Mouse (Mus musculus): Measurements from ENCODE around the gene Zdhhc22. TPM values are rescaled to one million over a fixed set of nuclear protein-coding genes. Genes with fewer than 3 reads are reported as not detected.

Gene Zdhhc22
- polyA plus RNA-seq, 1 experiment from 2014 or later = 9.7 TPM

GRCm38 (mm10) chr12:87018756-87019155, 28.5 kb upstream of the Zdhhc22 start:
- H3K4me1 ChIP-seq = no peaks in the 10 kb centered on the region
- H3K27ac ChIP-seq = no peak overlapping the region
- no peak overlapping the region for H3K9ac ChIP-seq
- H3K4me2 ChIP-seq (replicated peaks) = no peak overlapping the region
- ATAC-seq (ENCODE audit: low FRiP score, low read depth) = no peak
- no peaks in the 10 kb centered on the region for H3K9me3 ChIP-seq
- H3K36me3 ChIP-seq = no peaks in the 10 kb centered on the region
- no peaks in the 10 kb centered on the region for H3K27me3 ChIP-seq (replicated peaks)
- 88% methylated on average over 2 of the region's 2 CpGs for WGBS
- no peak overlapping the region for H3K4me3 ChIP-seq

- Histone ChIP-seq H3K36me3 (no peaks in the 10 kb centered on the region), H3K4me3 (no peak overlapping the region), H3K9me3 (no peaks in the 10 kb centered on the region), H3K4me2 (replicated peaks) (no peak overlapping the region), H3K9ac (no peak overlapping the region), H3K27me3 (replicated peaks) (no peaks in the 10 kb centered on the region), H3K27ac (no peak overlapping the region), H3K4me1 (no peaks in the 10 kb centered on the region)
- ATAC-seq (ENCODE audit: low FRiP score, low read depth) = no peak
- WGBS = 38% methylated on average over 3 of the region's 3 CpGs
Measured at GRCm38 (mm10) chr12:87017041-87017440, 26.8 kb upstream of the Zdhhc22 start.

GRCm38 (mm10) chr12:87004596-87004995, 14.4 kb upstream of the Zdhhc22 start:
- Histone ChIP-seq H3K9me3 (no peaks in the 10 kb centered on the region), H3K36me3 (no peaks in the 10 kb centered on the region), H3K4me2 (replicated peaks) (no peak overlapping the region), H3K4me1 (peaks cover 5% of the 10 kb centered on the region), H3K27me3 (replicated peaks) (no peaks in the 10 kb centered on the region), H3K27ac (no peak overlapping the region), H3K4me3 (no peak overlapping the region), H3K9ac (no peak overlapping the region)
- ATAC-seq (ENCODE audit: low FRiP score, low read depth) = no peak
- 91% methylated on average over 4 of the region's 4 CpGs for WGBS

GRCm38 (mm10) chr12:87003606-87004005, 13.4 kb upstream of the Zdhhc22 start:
- no peaks in the 10 kb centered on the region for H3K27me3 ChIP-seq (replicated peaks)
- H3K4me1 ChIP-seq = peaks cover 5% of the 10 kb centered on the region
- H3K27ac ChIP-seq = no peak overlapping the region
- H3K9ac ChIP-seq = no peak overlapping the region
- no peaks in the 10 kb centered on the region for H3K36me3 ChIP-seq
- WGBS = 51% methylated on average over 3 of the region's 3 CpGs
- no peak overlapping the region for H3K4me2 ChIP-seq (replicated peaks)
- H3K4me3 ChIP-seq = no peak overlapping the region
- no peak for ATAC-seq (ENCODE audit: low FRiP score, low read depth)
- no peaks in the 10 kb centered on the region for H3K9me3 ChIP-seq

- Histone ChIP-seq H3K4me1 (peaks cover 5% of the 10 kb centered on the region), H3K9me3 (no peaks in the 10 kb centered on the region), H3K27ac (no peak overlapping the region), H3K36me3 (no peaks in the 10 kb centered on the region), H3K9ac (no peak overlapping the region), H3K27me3 (replicated peaks) (no peaks in the 10 kb centered on the region), H3K4me2 (replicated peaks) (no peak overlapping the region), H3K4me3 (no peak overlapping the region)
- no peak for ATAC-seq (ENCODE audit: low FRiP score, low read depth)
- WGBS = 77% methylated on average over 7 of the region's 7 CpGs
Measured at GRCm38 (mm10) chr12:87002815-87003214, 12.6 kb upstream of the Zdhhc22 start.

GRCm38 (mm10) chr12:87002209-87002608, 12.0 kb upstream of the Zdhhc22 start:
- no peak overlapping the region for H3K9ac ChIP-seq

GRCm38 (mm10) chr12:87000840-87001176, 10.6 kb upstream of the Zdhhc22 start:
- Histone ChIP-seq H3K36me3 (no peaks in the 10 kb centered on the region), H3K4me2 (replicated peaks) (no peak overlapping the region), H3K4me3 (no peak overlapping the region), H3K27ac (no peak overlapping the region), H3K27me3 (replicated peaks) (no peaks in the 10 kb centered on the region), H3K9ac (no peak overlapping the region), H3K4me1 (peaks cover 5% of the 10 kb centered on the region), H3K9me3 (no peaks in the 10 kb centered on the region)
- no peak for ATAC-seq (ENCODE audit: low FRiP score, low read depth)
- 42% methylated on average over 6 of the region's 6 CpGs for WGBS

More at GRCm38 (mm10) chr12:87002209-87002608, 12.0 kb upstream of the Zdhhc22 start:
- no peaks in the 10 kb centered on the region for H3K27me3 ChIP-seq (replicated peaks)
- H3K4me1 ChIP-seq = peaks cover 5% of the 10 kb centered on the region
- no peak overlapping the region for H3K4me3 ChIP-seq
- H3K4me2 ChIP-seq (replicated peaks) = no peak overlapping the region
- no peaks in the 10 kb centered on the region for H3K36me3 ChIP-seq
- 65% methylated on average over 7 of the region's 7 CpGs for WGBS
- no peak for ATAC-seq (ENCODE audit: low FRiP score, low read depth)
- no peaks in the 10 kb centered on the region for H3K9me3 ChIP-seq
- H3K27ac ChIP-seq = no peak overlapping the region

- 67% methylated on average over 5 of the region's 5 CpGs for WGBS
- Histone ChIP-seq H3K36me3 (no peaks in the 10 kb centered on the region), H3K4me2 (replicated peaks) (no peak overlapping the region), H3K4me3 (no peak overlapping the region), H3K27me3 (replicated peaks) (no peaks in the 10 kb centered on the region), H3K9ac (no peak overlapping the region), H3K9me3 (no peaks in the 10 kb centered on the region), H3K27ac (no peak overlapping the region), H3K4me1 (peaks cover 5% of the 10 kb centered on the region)
- no peak for ATAC-seq (ENCODE audit: low FRiP score, low read depth)
Measured at GRCm38 (mm10) chr12:87000151-87000839, 10.1 kb upstream of the Zdhhc22 start.

GRCm38 (mm10) chr12:86999283-86999820, 9.1 kb upstream of the Zdhhc22 start:
- Histone ChIP-seq H3K27me3 (replicated peaks) (no peaks in the 10 kb centered on the region), H3K27ac (no peak overlapping the region), H3K36me3 (no peaks in the 10 kb centered on the region), H3K4me3 (no peak overlapping the region), H3K4me2 (replicated peaks) (no peak overlapping the region), H3K4me1 (peaks cover 5% of the 10 kb centered on the region), H3K9ac (no peak overlapping the region), H3K9me3 (no peaks in the 10 kb centered on the region)
- no peak for ATAC-seq (ENCODE audit: low FRiP score, low read depth)
- 76% methylated on average over 10 of the region's 10 CpGs for WGBS

GRCm38 (mm10) chr12:86998699-86999098, 8.5 kb upstream of the Zdhhc22 start:
- H3K36me3 ChIP-seq = no peaks in the 10 kb centered on the region
- peaks cover 5% of the 10 kb centered on the region for H3K4me1 ChIP-seq
- H3K27ac ChIP-seq = no peak overlapping the region
- WGBS = 88% methylated on average over 4 of the region's 4 CpGs
- no peak overlapping the region for H3K4me3 ChIP-seq
- H3K9me3 ChIP-seq = no peaks in the 10 kb centered on the region
- H3K27me3 ChIP-seq (replicated peaks) = no peaks in the 10 kb centered on the region
- H3K4me2 ChIP-seq (replicated peaks) = no peak overlapping the region
- no peak for ATAC-seq (ENCODE audit: low FRiP score, low read depth)
- no peak overlapping the region for H3K9ac ChIP-seq

GRCm38 (mm10) chr12:86995931-86996330, 5.7 kb upstream of the Zdhhc22 start:
- no peak overlapping the region for H3K4me3 ChIP-seq
- no peaks in the 10 kb centered on the region for H3K9me3 ChIP-seq
- ATAC-seq (ENCODE audit: low FRiP score, low read depth) = no peak
- H3K27me3 ChIP-seq (replicated peaks) = peaks cover 6% of the 10 kb centered on the region
- WGBS = 81% methylated on average over 6 of the region's 6 CpGs
- H3K4me1 ChIP-seq = peaks cover 5% of the 10 kb centered on the region
- H3K9ac ChIP-seq = no peak overlapping the region
- no peak overlapping the region for H3K27ac ChIP-seq
- H3K36me3 ChIP-seq = no peaks in the 10 kb centered on the region
- H3K4me2 ChIP-seq (replicated peaks) = no peak overlapping the region

- H3K4me2 ChIP-seq (replicated peaks) = no peak overlapping the region
- no peak overlapping the region for H3K27ac ChIP-seq
- H3K27me3 ChIP-seq (replicated peaks) = peaks cover 18% of the 10 kb centered on the region
- no peaks in the 10 kb centered on the region for H3K9me3 ChIP-seq
- H3K36me3 ChIP-seq = no peaks in the 10 kb centered on the region
- H3K4me1 ChIP-seq = peaks cover 9% of the 10 kb centered on the region
- H3K9ac ChIP-seq = no peak overlapping the region
- ATAC-seq (ENCODE audit: low FRiP score, low read depth) = no peak
- no peak overlapping the region for H3K4me3 ChIP-seq
- WGBS = 47% methylated on average over 3 of the region's 3 CpGs
Measured at GRCm38 (mm10) chr12:86994776-86995175, 4.5 kb upstream of the Zdhhc22 start.

GRCm38 (mm10) chr12:86994166-86994565, 3.9 kb upstream of the Zdhhc22 start:
- peaks cover 24% of the 10 kb centered on the region for H3K27me3 ChIP-seq (replicated peaks)
- 32% methylated on average over 4 of the region's 4 CpGs for WGBS
- H3K9ac ChIP-seq = no peak overlapping the region
- no peaks in the 10 kb centered on the region for H3K9me3 ChIP-seq
- ATAC-seq (ENCODE audit: low FRiP score, low read depth) = no peak
- H3K4me1 ChIP-seq = peaks cover 14% of the 10 kb centered on the region
- H3K27ac ChIP-seq = no peak overlapping the region
- H3K36me3 ChIP-seq = no peaks in the 10 kb centered on the region
- H3K4me2 ChIP-seq (replicated peaks) = no peak overlapping the region
- H3K4me3 ChIP-seq = no peak overlapping the region

Measured in neural tube, embryonic 12.5 days (tissue).